Mouse (Mus musculus) WW6 (cell line): ENCODE data around the gene Ptprk.

Source experiments
- DNase-seq: peaks from one replicate; pipeline ENCODE4 v3.0.0-alpha.2; 2013; ENCODE audit warnings: low read depth, low spot score

Ptprk gene

DNA sequence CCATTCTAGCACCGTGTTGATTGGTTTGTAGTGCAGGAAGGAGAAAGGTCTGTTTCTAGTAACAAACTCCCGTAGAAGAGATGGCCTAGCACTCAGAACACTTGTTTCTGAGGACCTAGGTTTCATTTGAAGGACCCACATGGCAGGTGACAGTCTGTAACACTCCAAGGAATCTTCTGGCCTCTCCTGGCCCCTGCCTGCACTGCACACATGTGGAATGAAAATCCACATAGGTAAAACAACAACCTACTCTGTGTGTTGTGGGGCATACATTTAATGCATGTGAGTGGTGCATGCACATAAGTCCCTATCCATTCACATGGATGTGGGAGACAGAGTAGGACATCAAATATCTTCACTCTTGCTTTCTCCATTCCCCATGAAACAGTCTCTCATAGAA, 204.1 kb downstream of the Ptprk start:
- DNase-seq: no peak

DNA sequence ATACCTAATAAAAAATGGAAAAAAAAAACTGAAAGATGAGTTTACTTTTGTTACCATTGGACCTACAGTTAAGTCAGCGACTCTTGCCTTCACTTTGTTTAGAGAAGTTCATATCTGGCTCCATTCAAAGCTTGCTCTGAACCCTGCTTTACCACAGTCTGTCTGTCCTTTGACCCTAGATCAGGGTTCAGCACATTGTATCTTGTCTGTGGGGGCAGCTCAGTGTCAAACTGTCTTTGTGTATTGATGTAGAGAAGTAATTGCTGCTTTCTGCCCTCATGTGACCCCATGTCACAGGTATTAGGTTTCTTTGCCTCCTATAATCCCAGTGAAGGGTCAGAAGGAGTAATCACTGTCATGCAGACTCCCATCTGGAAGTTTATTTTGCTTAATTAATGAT, 222.9 kb downstream of the Ptprk start:
- no peak for DNase-seq

DNA sequence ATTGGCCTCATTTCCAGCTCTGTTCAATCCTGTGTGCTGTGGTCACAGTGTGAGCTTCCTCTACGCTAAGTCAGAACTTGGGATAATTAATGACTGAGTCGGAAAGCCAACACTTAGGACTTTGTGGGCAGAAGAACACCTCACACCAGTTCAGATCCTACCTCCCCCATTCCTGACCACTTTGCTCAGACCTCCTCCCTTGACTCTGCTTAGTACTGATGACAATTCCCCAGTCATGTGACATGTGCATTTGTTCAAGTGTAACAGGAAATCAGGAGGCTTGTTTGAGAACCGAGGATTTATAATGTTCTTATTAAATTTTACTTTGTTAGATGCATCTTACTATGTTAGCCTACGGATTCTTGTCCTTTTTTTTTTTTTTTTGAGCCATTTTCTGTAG, 224.6 kb downstream of the Ptprk start:
- DNase-seq: no peak

DNA sequence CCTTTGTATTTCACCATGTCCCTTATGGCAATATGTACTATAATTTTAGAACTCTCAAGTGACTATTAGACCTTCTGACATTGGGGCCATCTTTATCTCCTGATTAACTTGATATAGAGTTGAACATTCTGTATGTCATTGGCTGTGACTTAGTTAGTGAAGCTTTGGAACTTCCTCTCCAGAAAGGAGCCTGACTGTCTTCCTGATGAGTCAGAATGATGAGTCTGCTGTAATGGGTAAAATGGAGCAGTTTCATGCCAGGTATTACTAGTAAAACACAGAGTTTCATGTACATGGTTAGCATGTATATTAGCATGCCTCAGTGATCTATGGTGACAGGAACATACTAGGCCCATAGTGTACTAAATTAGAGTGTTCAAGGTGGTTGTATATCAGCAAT, 229.2 kb downstream of the Ptprk start:
- DNase-seq: no peak

DNA sequence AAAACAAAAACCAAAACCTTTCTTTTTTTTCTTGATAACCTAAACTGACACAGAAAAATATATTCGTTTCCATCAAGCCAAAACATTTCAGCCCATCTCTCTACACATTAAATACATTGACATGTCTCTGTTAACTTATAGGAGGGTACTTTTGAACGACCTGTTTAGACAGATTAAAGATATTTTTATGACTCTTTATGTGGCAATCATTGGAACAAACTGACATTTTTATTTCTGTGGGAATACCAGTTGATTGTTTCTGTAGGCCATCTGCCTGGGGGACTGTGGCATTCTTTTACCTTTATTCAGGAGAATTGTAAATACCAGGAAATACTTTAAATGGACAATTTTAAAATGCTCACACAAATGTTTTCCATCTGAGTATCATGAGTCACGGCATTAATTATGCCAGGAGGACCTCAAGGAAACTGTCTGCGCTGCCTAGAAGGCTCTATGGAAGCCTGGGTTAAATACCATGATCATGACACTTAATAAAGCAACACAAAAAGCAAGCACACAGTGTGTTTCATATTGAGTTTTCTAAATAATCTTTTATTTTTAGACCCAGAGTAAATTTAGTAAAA, 229.8 kb downstream of the Ptprk start:
- no peak for DNase-seq

DNA sequence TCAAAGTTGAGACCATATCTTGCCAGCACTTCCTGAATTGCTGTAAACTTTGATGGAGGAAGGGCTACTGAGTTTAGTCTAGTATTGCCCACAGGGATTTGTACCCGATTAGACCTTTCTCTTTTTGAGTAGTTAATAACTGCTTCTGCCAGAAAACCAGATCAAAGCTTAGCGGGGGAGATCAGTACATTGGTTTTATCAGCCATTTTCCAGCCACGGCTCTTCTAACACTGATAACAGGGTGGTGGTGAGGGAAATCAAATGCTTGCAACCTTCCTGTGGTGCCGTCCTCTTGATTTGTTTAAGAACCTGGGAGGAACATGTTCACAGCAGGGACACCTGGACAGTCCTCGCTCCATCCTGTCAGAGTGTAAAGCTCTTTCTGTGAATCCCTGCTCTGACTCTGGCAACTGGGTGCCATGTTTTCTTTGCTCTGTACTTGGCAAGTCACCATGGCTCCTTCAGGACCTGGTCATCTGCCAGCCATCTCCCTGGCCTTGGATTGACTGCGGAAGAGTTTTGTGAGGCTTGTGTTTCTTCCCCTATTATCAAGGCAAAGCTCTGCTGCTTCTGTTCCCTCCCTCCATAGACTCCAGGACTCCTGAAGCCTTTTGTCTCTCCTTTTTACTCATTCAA, 231.9 kb downstream of the Ptprk start:
- DNase-seq: no peak

DNA sequence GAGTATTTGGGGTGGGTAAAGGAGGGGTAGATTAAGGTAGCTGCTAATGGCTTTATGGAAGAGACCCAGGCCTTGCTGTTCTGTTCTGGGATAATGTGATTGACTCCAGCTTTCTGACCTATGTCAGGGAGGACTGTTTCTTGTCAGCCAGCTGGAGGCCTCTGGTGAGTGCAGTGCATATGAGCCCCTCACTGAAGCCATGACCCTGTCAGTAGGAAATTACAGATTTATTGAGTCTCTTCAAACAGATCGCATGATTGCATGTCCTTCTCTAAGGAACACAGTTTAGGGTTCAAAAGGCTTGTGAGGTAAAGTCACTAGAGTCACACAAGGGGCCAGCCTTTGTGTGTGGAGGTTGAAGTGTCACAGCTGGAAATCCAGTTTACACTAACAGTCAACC, 236.7 kb downstream of the Ptprk start:
- DNase-seq: no peak

DNA sequence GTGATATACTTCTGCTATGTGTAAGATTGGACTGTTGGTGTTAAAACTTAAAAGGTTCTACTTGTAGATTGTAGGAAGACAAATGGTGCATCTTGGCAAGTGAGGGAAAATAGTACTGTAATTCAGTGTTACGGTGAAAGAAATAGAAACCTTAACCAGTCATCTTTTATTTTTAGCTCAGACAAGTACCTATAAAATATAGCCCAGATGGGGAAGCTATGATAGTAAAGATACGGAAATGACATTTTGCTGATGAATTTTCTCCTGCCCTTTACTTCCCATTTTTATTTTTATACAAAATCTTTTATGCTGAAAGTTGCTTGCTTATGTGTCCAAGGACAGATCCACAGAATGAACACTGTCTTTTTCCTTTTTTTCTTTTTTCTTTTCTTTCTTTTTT, 248.4 kb downstream of the Ptprk start:
- no peak for DNase-seq

DNA sequence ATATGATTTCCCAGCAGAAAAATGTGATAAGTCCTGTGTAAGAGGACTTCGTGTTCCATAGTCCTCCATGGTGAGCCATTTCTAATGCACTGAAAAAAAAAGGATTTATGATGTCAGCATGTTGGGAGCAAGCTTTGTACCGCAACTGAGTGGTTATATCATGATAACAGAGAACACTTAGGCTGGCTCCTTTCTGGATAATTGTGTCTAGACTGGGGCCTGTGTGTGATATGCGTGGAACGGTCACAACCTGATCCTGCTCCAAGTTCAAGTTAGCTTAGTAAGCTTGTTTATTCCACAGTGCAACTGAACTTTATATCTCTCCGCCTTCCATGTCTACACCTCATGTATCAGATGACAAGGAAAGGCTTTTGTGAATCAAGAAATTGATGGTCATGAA, 260.6 kb downstream of the Ptprk start:
- DNase-seq: no peak

DNA sequence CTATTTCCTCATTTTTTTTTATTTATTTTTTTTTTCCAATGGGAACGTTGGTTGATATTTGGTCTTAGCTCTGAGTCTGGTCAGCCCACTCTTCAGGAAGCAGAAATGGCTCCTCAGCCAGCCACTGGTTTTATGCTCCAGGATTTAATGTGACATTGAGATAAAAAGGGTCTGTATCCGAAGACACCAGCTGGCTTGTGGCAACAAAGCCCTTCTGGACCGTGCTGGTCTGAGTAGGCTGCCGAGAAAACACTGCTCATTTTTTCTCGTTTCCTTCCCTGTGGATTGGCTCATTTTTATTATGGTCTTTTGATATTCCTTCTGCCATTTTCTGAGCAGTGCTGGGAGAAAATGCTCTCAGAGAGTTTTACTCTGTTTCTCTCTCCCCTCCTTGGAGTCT, 263.9 kb downstream of the Ptprk start:
- DNase-seq: no peak

DNA sequence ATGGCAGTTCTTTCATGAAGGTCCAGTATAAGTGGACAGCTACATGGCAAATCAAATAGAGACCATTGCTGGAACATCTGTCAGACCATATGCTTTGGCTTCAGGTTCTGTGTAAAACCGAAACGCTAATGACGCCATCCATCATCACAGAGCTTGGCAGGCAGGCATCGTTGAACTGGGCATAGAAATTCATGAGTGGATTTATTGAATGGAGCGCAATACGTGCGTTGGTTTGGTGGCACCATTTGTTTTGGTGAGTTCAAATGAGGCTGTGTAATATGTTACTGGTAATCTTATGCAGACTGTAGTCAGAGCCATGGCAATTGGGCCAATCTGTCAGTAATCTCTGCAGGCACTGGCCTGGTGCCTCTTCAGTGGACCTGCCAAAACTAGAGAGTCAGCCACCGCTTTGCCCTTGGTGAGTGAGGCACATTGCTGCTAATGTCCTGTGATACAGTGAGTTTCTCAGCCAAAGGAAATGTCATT, 270.6 kb downstream of the Ptprk start:
- DNase-seq: no peak

DNA sequence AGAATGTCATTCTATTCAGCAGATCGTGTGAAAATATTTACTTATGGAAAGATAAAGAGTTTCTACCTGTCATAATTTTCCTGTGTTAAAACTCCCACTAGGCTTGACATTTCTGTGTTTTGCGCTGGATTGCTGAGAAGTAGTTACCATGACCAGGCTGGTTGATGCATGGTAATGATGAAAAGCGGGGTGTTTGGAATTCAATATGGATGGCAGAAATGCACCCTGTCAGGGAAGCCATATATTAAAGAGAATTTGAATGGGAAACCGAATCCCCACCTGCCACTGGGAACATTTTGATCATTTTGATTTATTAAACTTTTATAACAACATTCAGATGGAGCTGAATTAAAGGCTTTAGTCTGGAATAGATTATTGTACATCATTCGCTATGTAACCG, 290.7 kb downstream of the Ptprk start:
- DNase-seq: no peak

DNA sequence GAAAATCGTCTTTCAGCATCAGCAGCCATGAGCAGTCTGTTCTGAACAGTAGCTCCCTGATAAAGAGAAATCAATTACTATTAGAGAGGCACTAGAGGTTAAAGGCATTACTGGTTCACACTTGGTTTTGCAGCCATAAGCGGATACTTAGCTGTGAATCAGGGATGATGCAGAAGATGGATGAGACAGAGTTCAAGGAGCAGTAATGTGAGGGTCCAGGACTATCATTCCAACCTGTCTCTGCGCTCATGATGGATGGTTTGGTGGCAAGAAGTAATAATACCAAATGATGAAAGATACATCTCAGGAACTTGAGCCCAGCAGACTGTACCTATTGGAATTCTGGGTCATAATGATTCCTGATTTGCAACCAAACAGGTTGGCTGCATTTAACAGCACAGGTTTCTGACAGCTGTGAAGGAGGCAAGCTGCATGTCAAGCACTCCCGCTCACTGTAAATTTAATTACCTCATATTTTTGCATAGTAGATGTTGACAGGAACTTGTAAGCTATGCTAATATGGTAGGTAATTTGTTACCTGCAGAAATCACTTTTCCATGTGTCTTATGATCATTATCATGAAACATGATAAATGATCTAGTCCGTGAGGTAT, 291.6 kb downstream of the Ptprk start:
- DNase-seq: no peak

DNA sequence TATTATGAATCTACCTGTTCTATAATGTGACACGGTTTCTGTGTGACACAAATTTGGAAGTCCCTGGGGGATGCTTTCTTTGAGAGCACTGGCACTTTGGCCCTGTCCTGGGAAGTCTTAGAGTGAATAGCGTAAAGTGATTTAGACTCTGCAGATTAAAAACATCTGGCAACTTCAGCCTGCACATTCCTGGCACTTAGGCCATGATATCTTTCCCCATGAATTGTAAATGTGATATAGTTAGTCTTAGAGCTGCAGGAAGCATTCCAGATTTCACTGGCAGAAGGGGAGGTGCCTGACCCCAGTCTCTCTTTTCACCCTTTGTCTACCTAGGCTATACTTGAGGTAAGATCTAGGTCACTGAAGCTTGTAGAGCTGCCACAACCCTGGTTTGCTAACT, 295.2 kb downstream of the Ptprk start:
- DNase-seq: no peak

DNA sequence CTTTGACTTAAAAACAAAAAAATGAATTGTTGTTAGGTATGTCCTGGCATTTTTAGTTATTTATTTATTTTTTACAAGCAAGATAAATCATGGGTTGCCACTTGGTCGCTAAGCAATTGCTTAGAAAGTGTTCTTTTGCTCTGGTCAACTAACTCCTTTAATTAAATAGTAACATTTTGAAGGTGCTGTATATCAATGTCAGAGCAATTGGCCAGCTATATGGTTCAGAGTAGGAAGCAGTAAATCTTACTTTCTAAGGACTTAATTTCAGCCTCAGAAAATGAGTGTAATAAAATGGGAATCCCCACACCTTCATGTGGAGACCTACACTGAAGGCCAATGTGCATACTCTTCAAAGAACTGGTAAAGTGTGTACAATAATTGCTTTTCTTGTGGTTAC, 300.3 kb downstream of the Ptprk start:
- DNase-seq: no peak

DNA sequence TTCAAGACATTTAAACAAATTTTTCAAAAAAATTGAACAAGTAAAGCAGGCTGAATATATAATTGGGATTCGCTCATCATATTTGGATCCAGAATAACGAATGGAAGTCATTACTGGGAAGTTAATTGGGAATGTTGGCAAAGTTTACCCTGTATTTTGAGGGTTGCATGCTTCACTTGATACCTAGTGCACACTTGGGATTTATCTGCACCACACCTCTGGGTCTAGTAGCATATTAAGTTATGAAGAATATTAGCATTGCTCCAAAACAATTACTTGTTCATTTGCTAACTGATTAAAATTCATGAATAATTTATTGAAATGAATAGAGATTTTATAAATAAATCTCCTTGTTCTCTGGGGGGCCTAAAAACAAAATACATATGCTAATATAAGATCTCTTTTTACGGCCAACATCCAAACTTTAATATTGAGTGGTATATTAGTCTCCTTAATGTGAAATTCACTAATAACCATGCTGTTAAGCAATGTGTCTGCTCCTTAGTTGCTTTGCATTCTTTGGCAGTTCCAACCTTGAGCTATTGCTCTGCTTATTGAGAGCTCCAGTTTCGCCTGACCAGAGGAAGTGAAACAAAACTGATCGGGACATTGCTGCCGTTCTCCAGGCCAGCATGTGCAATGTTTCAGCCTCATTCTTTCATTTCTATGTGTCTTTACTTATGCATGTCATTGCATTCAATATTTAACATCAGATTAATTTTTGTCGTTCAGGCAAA, 305.3 kb downstream of the Ptprk start:
- no peak for DNase-seq

DNA sequence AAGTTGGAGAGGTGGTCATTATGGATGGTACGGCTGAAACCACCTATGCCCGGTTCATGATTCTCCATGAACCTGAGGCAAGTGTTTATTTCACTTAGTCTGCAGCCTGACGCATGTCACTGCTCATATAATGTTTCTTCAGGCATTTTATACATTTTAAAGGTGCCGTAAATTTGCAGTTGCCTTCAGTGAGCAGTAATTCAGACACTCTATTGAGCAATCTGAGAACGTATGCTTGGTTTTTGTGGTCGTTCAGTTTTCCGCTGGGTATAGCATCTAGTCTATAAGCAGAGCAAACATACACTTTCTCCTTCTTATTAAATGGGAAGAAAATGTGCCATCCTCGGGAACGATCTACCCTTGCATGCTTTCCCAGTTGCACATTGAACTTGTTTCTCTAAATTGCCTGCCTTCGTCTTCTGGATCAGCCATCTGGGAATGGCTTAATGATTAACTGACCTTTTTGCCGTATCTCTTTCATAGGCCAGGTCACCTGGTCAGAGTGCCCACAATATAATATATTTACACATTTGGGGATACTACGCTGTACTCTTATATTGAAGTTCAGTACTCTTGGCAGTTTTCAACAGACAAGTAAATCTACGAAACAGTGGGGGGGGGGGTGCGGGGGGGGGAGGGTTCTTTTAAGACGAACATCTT, 313.1 kb downstream of the Ptprk start:
- DNase-seq: no peak

DNA sequence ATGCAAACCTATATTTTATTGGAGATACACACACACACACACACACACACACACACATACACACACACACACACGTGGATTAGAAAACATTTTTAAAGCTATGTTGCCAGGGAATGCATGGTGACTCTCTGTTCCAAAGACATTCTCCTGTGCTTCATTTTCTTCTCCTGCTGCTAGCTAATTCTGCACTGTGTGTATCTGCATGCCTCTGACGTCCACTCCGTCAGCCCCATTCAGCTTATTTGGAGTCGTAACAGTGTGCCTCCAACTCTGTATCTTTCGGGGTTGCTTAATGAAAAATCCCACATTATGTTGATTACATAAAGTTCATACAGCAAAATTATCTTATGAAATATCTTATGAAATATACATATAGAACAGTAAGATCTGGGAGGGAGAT, 316.5 kb downstream of the Ptprk start:
- no peak for DNase-seq

DNA sequence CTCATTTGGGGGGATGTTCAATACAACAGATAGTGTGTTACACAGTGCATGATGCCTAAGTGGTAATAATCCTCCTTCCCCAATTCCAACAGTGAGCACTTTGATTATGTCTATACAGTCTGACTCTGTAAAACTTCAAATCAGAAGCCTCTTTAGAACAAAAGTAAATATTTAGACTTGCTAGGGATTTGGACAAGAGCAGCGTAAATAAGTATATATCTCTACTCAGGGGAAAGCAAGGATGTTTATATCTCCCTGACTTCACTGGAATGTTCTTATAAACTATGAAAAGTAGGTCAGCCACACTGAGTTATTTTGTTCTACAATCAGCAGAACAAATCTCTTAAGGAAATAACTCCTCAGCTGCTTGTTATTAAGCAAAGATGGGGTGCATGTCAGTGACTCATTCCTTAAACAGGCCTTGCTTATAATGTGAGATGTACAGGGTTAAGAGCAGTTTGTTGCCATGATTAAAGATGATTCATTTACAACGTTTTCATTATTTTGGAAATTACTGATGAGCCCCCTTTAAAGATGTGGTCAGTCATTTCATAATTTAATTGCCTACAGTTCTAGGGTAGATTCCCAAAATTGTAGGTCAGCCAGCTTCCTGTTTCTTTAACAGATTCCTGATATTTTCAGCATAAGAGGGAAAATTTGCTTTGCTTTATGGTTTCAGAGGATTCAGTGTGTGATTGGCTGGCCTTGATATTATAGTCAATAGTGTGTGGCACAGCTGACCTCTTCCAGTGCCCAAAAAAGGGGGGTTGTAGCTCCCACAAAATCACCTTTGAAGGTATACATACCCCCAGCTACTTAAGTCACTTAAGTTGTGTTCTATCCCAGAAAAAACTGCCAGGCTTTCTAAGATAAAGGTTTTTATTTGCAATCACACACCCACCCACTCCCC, 321.2 kb downstream of the Ptprk start:
- no peak for DNase-seq

DNA sequence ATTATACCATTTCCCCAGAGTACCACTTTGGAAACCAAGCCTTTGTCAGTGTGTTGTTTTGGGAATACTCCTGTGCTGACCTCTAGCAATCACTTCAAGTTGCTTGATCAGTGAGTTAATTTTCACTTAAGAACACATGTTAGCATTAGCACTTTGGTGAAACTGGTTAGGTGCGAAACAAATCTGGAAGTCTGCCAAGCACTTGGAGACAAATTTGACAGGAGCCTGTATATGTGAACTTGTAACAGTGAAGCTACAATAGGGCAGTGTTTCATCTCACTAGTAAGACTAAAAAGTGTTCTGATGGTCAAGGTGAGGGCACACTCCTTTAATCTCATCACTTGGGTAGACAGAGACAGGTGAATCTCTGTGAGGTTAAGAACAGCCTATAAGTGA, 321.9 kb downstream of the Ptprk start:
- no peak for DNase-seq

DNA sequence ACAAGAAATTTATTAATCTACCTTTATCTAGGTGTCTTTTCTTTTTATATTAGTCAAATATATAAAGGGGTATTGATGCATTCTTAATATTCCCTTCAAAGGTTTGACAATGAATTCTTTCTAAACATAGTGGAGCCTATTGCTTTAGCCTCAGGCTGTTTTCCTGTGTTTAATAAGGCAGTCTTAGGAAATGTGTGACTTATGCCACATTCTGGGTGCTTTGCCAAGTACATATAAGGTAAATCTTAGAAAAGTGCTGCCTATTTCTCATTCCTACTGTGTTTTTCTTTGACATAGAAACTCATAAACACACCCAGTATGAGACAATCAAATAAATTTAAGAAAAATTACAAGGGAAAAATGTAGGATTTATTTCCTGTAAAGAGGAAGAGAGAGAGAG, 327.2 kb downstream of the Ptprk start:
- DNase-seq: no peak
